Mouse (Mus musculus) liver, adult 2 months (tissue): ENCODE results near the gene Tmem131. TPM values are rescaled to one million over a fixed set of nuclear protein-coding genes. Genes with fewer than 3 reads are reported as not detected.

ENCODE experiments used
- DNase-seq: peaks from one replicate; pipeline ENCODE4 v3.0.0-alpha.2; 2011; ENCODE audit warnings: low read depth, low spot score; ENCODE audit errors: extremely low read depth
- H3K27ac ChIP-seq: fragments of 200-500 bp; replicated peaks from 2 replicates; pipeline ENCODE4 v1.5.1; 2012; ENCODE audit warnings: low read depth, mild to moderate bottlenecking, control low read depth, inconsistent platforms, low read length; ENCODE audit not compliant: insufficient read depth
- H3K27me3 ChIP-seq: fragments of 200-500 bp; 2 replicates; pipeline ENCODE4 v1.6.1; 2012; ENCODE audit warnings: mild to moderate bottlenecking, moderate library complexity, low read length, inconsistent platforms; ENCODE audit not compliant: control insufficient read depth, insufficient read depth
- H3K36me3 ChIP-seq: fragments of 200-500 bp; 2 replicates; pipeline ENCODE4 v1.6.1; 2012; ENCODE audit warnings: low read length, inconsistent platforms; ENCODE audit not compliant: control insufficient read depth, insufficient read depth
- H3K4me1 ChIP-seq: fragments of 200-500 bp; 2 replicates; pipeline ENCODE4 v1.6.1; 2011; ENCODE audit warnings: low read length; ENCODE audit not compliant: control insufficient read depth, insufficient read depth
- H3K4me3 ChIP-seq: fragments of 200-500 bp; 2 replicates; pipeline ENCODE4 v1.5.1; 2011; ENCODE audit warnings: low read depth, mild to moderate bottlenecking, control low read depth, low read length, moderate library complexity; ENCODE audit not compliant: insufficient read depth
- H3K79me2 ChIP-seq: fragments of 200-500 bp; 2 replicates; pipeline ENCODE4 v1.6.1; 2012; ENCODE audit warnings: inconsistent platforms, mild to moderate bottlenecking, low read length, moderate library complexity; ENCODE audit not compliant: control insufficient read depth, insufficient read depth
- H3K9ac ChIP-seq: fragments of 200-500 bp; 2 replicates; pipeline ENCODE4 v1.6.1; 2012; ENCODE audit warnings: low read depth, mild to moderate bottlenecking, control low read depth, inconsistent platforms, low read length
- CTCF ChIP-seq: fragments of 200-500 bp; IDR thresholded peaks from 2 replicates; pipeline ENCODE4 v1.5.1; 2011; ENCODE audit warnings: low read depth, low read length, control low read depth
- POLR2A ChIP-seq: fragments of 200-500 bp; IDR thresholded peaks from 2 replicates; pipeline ENCODE4 v1.6.1; 2011; ENCODE audit warnings: low read length, control low read depth; ENCODE audit not compliant: insufficient read depth; ENCODE audit errors: extremely low read depth
- WGBS: fragments of 180-500 bp; shearing (Covaris S2); methylation state at CpG from one replicate; pipeline ENCODE4 v1.1.7; 2018; 5-methylcytosine and 5-hydroxymethylcytosine counted together
- polyA plus RNA-seq: library from polyadenylated mRNA; depleted of rRNA; stranded (reverse); fragments of >200 nt; gene quantifications from 2 replicates; pipeline ENCODE4 v1.2.3, GENCODE M21; 2012
- total RNA-seq: library from RNA; depleted of rRNA; stranded (reverse); fragments of >200 nt; gene quantifications from 2 replicates; pipeline ENCODE4 v1.2.3, GENCODE M21; 2014

Gene Tmem131
- total and polyA plus RNA-seq, 2 experiments = 6.3 to 10.2 TPM

DNA sequence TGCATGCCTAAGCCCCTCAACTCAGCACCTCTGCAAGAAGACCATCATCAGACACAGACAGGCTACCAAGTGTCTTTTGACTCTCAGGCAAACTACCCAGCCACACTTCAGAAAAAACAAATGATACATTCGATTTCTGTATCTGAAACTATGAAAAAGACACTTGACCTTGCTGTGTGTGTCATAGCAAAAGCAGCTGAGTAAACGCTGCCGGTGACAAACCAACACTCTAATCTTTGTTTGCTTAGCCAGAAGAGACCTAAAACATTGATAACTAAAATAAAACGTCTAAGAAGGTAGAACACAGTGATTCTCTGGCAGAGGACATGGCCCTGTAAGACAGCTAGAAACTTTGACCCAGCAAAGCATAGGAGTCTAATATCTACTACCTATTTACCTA lies 72.2 kb downstream of the Tmem131 start:
- DNase-seq = peak; percentile 43
- peaks cover 7% of the 10 kb centered on the region for H3K4me1 ChIP-seq
- WGBS = 15% methylated on average over 4 of the region's 4 CpGs
- H3K4me3 ChIP-seq = no peak overlapping the region
- H3K27ac ChIP-seq = no peak overlapping the region; the same call in 1 of the 2 replicates
- no peak overlapping the region for H3K9ac ChIP-seq
- H3K79me2 ChIP-seq = peaks cover 8% of the 10 kb centered on the region; the same call in 1 of the 2 replicates
- H3K27me3 ChIP-seq = no peaks in the 10 kb centered on the region
- TF ChIP-seq CTCF (no peak), POLR2A (no peak)
- H3K36me3 ChIP-seq = peaks cover 6% of the 10 kb centered on the region; the same call in 1 of the 2 replicates

DNA sequence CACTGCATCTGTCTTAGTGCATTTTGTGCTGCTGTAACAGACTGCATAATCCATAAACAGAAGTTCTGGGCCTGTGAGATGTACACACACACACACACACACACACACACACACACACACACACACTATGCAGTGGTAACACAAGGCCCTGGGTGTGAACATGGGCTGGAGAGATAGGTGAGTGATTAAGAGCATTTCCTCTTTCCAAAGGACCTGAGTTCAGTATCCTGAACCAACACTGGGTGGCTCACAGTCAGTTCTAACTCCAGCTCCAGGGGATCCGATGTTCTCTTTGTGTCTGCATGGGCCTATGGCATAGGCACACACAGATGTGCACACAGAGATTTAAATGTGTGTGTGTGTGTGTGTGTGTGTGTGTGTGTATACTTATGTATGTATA lies 72.9 kb downstream of the Tmem131 start:
- H3K9ac ChIP-seq = no peak overlapping the region
- no peak for DNase-seq
- WGBS = 63% methylated on average over 1 of the region's 1 CpGs

DNA sequence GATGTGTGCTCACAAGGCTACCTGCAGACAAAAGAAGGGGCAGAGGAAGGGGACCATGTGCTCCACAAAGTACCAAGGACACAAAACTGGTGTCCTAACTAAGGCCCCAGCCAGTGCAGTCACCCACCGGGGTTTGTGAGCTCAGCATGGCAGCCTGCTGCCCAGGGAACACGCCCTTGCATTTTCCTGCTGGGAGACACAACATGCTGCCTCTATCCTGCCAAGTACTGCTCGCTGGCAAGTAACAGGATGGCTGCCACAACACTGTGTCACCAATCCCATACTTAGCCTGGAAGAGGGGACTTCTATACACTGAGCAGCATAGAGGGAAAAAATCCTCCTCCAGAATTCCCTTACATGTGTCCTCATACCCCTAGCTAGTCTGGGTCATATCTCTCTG lies 78.7 kb downstream of the Tmem131 start:
- H3K27me3 ChIP-seq = no peaks in the 10 kb centered on the region
- peaks cover 3% of the 10 kb centered on the region for H3K4me1 ChIP-seq
- 81% methylated on average over 3 of the region's 3 CpGs for WGBS
- TF ChIP-seq CTCF (no peak), POLR2A (no peak)
- H3K36me3 ChIP-seq = peaks cover 6% of the 10 kb centered on the region; the same call in 1 of the 2 replicates
- H3K27ac ChIP-seq = no peak overlapping the region
- H3K4me3 ChIP-seq = no peak overlapping the region
- peaks cover under 1% of the 10 kb centered on the region; the same call in 1 of the 2 replicates for H3K79me2 ChIP-seq
- no peak for DNase-seq
- no peak overlapping the region for H3K9ac ChIP-seq

More for the DNA sequence above, 72.9 kb downstream of the Tmem131 start:
- Histone ChIP-seq H3K27ac (no peak overlapping the region), H3K79me2 (peaks cover 8% of the 10 kb centered on the region; the same call in 1 of the 2 replicates), H3K36me3 (peaks cover 6% of the 10 kb centered on the region; the same call in 1 of the 2 replicates), H3K4me1 (peaks cover 5% of the 10 kb centered on the region), H3K4me3 (no peak overlapping the region), H3K27me3 (no peaks in the 10 kb centered on the region)
- no peak for TF ChIP-seq POLR2A
- TF ChIP-seq CTCF = no peak

DNA sequence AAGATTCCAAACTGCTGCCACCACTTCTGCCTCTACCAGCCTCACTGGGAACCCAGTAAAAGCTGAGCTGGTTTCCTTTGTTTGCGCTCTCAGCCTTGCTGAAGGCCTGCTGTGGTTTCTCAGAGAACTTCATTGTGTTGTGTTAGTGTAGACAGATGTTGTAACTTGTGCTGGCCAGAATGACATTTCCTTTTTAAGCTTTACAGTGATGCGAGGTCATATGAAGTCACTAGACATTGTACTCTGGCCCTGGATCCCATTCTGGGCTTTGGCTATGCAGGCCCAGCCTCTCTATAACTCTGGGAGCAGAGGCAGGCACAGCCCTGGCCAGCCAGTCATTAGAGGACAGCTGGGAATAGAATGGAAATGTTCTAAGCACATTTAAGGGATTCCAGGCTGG lies 81.7 kb downstream of the Tmem131 start:
- no peaks in the 10 kb centered on the region for H3K36me3 ChIP-seq
- 2% methylated on average over 2 of the region's 2 CpGs for WGBS
- H3K4me3 ChIP-seq = no peak overlapping the region
- H3K4me1 ChIP-seq = peaks cover 3% of the 10 kb centered on the region
- no peak for TF ChIP-seq POLR2A
- no peaks in the 10 kb centered on the region for H3K27me3 ChIP-seq
- H3K79me2 ChIP-seq = peaks cover 4% of the 10 kb centered on the region; the same call in 1 of the 2 replicates
- DNase-seq = peak; percentile 91
- no peak overlapping the region for H3K9ac ChIP-seq
- peak overlapping the region; percentile 13; the same call in 1 of the 2 replicates for H3K27ac ChIP-seq

DNA sequence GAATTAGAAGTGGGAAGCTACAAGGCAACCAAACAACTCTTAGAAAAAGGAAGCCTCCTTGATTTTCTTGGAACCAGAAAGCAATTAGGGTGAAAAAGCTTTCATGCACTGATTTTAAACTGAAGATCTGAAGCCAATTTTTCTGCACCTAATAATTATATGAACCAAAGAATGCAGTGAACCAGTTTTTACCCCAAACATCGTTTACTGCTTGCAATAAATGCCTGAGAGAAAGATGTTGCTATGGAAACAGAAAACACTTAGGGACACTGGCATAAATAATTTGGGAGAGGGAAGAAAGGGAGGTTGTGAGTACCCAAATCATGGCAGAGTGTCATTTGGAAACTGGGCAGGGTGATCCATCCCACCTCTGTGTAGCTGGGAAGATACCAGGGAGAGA lies 82.6 kb downstream of the Tmem131 start:
- peaks cover 3% of the 10 kb centered on the region for H3K4me1 ChIP-seq
- TF ChIP-seq POLR2A (no peak), CTCF (no peak)
- no peaks in the 10 kb centered on the region for H3K27me3 ChIP-seq
- H3K4me3 ChIP-seq = no peak overlapping the region
- H3K27ac ChIP-seq = no peak overlapping the region
- 60% methylated on average over 1 of the region's 1 CpGs for WGBS
- DNase-seq = no peak
- no peaks in the 10 kb centered on the region for H3K36me3 ChIP-seq
- H3K79me2 ChIP-seq = peaks cover 4% of the 10 kb centered on the region; the same call in 1 of the 2 replicates
- H3K9ac ChIP-seq = no peak overlapping the region

DNA sequence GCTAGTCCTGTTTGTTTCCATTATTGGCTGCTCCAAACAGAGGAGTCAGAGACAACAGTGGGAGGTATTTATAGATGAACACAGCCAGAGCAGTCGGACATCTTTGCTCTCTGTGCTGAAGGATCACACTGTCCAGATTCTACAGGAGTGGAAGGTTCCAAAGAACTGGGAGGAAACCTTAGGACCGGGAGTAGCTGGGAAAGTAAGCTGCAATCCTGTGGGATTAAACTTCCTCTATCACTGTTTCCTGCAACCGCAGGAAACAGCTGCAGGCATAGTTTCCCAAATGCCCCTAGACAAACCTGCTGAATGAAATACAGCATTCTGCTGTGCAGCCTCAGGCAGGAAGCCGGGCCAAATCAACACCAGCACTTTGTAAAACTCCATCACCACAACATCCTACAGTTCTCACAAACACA lies 83.0 kb downstream of the Tmem131 start:
- no peak for TF ChIP-seq CTCF
- no peak for TF ChIP-seq POLR2A
- H3K27me3 ChIP-seq = no peaks in the 10 kb centered on the region
- no peak overlapping the region for H3K9ac ChIP-seq
- peaks cover 3% of the 10 kb centered on the region for H3K4me1 ChIP-seq
- WGBS = 62% methylated on average over 4 of the region's 4 CpGs
- peaks cover 4% of the 10 kb centered on the region; the same call in 1 of the 2 replicates for H3K79me2 ChIP-seq
- no peaks in the 10 kb centered on the region for H3K36me3 ChIP-seq
- H3K4me3 ChIP-seq = no peak overlapping the region
- no peak overlapping the region for H3K27ac ChIP-seq
- DNase-seq = peak; percentile 23
